Mouse (Mus musculus) embryonic facial prominence, embryonic 12.5 days (tissue): Measurements from ENCODE around the gene Card10. TPM values are rescaled to one million over a fixed set of nuclear protein-coding genes. Genes with fewer than 3 reads are reported as not detected.
A peak's percentile ranks its signal among the peaks of the same experiment; 100 is the strongest.

Experiments
- ATAC-seq: fragments of 200-750 bp; cut with Nextera tagmentation; 2 replicates; pipeline ENCODE4 v1.8.0; 2017; ENCODE audit not compliant: insufficient number of reproducible peaks, insufficient read depth, low FRiP score, low TSS enrichment
- H3K27ac ChIP-seq: fragments of 300-500 bp; sonication (generic); 2 replicates; pipeline ENCODE4 v1.5.1; 2016; ENCODE audit warnings: mild to moderate bottlenecking
- H3K27me3 ChIP-seq: fragments of 300-500 bp; sonication (generic); 2 replicates; pipeline ENCODE4 v1.6.1; 2016; ENCODE audit warnings: mild to moderate bottlenecking, moderate library complexity
- H3K36me3 ChIP-seq: fragments of 300-500 bp; sonication (generic); 2 replicates; pipeline ENCODE4 v1.6.1; 2016; ENCODE audit warnings: mild to moderate bottlenecking
- H3K4me1 ChIP-seq: fragments of 300-500 bp; sonication (generic); 2 replicates; pipeline ENCODE4 v1.6.1; 2016
- H3K4me2 ChIP-seq: fragments of 300-500 bp; sonication (generic); replicated peaks from 2 replicates; pipeline ENCODE4 v1.6.1; 2016; ENCODE audit warnings: mild to moderate bottlenecking, moderate library complexity
- H3K4me3 ChIP-seq: fragments of 300-500 bp; sonication (generic); 2 replicates; pipeline ENCODE4 v1.5.1; 2016; ENCODE audit warnings: mild to moderate bottlenecking
- H3K9ac ChIP-seq: fragments of 300-500 bp; sonication (generic); 2 replicates; pipeline ENCODE4 v1.6.1; 2016; ENCODE audit warnings: mild to moderate bottlenecking, moderate library complexity
- H3K9me3 ChIP-seq: fragments of 300-500 bp; sonication (generic); 2 replicates; pipeline ENCODE4 v1.6.1; 2016; ENCODE audit warnings: mild to moderate bottlenecking, moderate library complexity
- WGBS: fragments of 180-500 bp; shearing (Covaris S2); methylation state at CpG from one replicate; pipeline ENCODE4 v1.1.7; 2016; 5-methylcytosine and 5-hydroxymethylcytosine counted together
- polyA plus RNA-seq: library from polyadenylated mRNA; unstranded; fragments of >200 nt; fragmentation: Nextera tagmentation; extraction: Ambion mirVana; gene quantifications from 2 replicates; pipeline ENCODE4 v1.2.1, GENCODE M21; 2016

Card10 gene
- polyA plus RNA-seq, 1 experiment from 2014 or later = 3.6 TPM

DNA sequence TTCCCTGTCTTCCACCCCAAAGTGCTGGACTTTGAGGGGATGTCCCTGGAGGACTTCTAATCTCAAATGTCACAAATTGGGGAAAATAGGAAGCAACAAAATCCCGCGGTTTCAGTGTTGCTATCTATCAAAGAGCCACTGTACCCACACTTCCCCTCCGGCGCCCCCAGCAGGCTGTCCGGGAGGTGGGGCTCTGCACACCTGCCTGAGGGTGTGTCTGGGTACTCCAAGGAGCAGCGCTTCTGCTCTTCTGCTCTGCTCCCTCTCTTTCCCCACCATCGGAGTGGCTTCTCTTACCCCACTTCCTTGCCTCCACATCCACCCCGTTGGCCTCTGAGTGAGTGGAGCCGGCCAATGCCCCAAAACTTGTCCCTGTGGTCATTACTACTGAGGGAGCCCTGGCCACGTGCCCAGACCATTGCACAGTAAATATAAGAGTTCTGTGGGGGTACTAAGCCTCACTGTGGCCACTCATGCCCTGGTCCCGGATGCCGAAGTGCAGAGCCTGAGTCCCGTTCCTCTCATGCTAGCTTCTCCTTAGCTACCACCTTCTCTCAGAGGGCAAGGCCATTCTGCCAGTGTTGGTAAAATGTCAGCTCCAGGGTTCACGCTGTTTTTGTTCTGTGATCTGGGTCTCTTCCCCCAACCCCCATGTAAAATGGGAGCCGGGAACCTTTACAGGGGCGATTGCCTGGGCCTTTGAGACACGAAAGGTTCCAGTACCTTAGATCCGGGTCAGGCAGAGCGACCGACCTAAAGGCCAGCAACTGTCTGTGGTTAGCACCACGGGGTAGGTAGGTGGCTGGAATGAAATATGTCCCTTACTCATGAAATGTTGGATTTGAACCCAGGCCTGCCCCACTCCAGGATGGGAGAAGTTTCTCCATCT lies 41.0 kb upstream of the Card10 start:
- WGBS = 34% methylated on average over 21 of the region's 21 CpGs
- H3K9ac ChIP-seq = peak overlapping the region; percentile 73
- H3K27ac ChIP-seq = 0 out of 2 replicates have a peak overlapping the region, but pooled peaks have one; percentile 74
- H3K4me3 ChIP-seq = peak overlapping the region; percentile 53
- peak overlapping the region; percentile 79 for H3K4me2 ChIP-seq
- H3K36me3 ChIP-seq = no peaks in the 10 kb centered on the region
- H3K4me1 ChIP-seq = peaks cover 49% of the 10 kb centered on the region
- 0 out of 2 replicates have a peak, but pooled peaks cover 6% of the 10 kb centered on the region for H3K27me3 ChIP-seq
- no peaks in the 10 kb centered on the region for H3K9me3 ChIP-seq
- no peak for ATAC-seq

- Histone ChIP-seq H3K4me2 (peak within 1 kb of the TSS; percentile 79), H3K9ac (peak within 1 kb of the TSS; percentile 73), H3K4me1 (peaks cover 50% of the 10 kb centered on the region), H3K27ac (peak within 1 kb of the TSS; percentile 93), H3K9me3 (no peaks in the 10 kb centered on the region), H3K27me3 (0 out of 2 replicates have a peak, but pooled peaks cover 6% of the 10 kb centered on the region), H3K36me3 (no peaks in the 10 kb centered on the region), H3K4me3 (peak within 1 kb of the TSS; percentile 53)
- WGBS = under 1% methylated on average over 80 of the region's 86 CpGs
- peak; percentile 70 for ATAC-seq
These were observed 39.7 kb upstream of the Card10 start, which contains the start of gene Cdc42ep1 for GRCm38 (mm10) chr15:78842371-78843163. Gene Cdc42ep1 (plus strand): TSS chr15:78842624.

DNA sequence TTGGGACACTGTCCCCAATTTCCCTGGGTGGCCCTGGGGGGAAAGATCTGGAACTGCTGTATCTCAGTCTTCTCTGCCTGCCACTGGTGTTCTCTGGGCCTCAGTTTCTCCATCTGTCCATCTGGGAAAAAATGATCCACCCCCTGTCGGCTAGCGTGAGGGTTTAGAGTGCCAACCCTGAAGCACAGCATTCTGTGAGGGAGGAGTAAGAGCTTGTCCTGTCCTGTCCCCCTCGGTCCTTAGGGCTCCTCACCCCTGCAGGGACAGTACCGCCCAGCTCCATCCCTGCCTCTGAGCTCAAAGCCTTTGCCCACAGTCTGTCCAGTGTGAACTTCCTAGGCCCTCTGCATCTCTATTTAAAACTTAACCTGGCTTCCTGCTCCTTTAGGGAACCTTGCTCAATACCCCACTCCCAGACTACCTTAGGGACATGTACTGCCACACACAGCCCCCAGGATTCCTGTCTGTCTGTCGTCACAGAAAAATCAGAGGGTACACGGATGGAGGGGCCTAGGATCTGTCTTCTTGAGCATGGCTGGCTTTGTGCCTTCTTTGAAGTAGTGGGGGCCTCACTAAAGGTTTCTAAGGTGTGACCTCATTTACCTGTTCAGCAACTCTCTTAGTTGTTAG lies 38.4 kb upstream of the Card10 start:
- H3K9me3 ChIP-seq = no peaks in the 10 kb centered on the region
- H3K9ac ChIP-seq = peak overlapping the region; percentile 73; the same call in 1 of the 2 replicates
- peak overlapping the region; percentile 93; the same call in 1 of the 2 replicates for H3K27ac ChIP-seq
- no peaks in the 10 kb centered on the region for H3K36me3 ChIP-seq
- no peak for ATAC-seq
- 0 out of 2 replicates have a peak, but pooled peaks cover 6% of the 10 kb centered on the region for H3K27me3 ChIP-seq
- H3K4me1 ChIP-seq = peaks cover 52% of the 10 kb centered on the region
- 35% methylated on average over 6 of the region's 6 CpGs for WGBS
- no peak overlapping the region for H3K4me2 ChIP-seq
- H3K4me3 ChIP-seq = no peak overlapping the region

GRCm38 (mm10) chr15:78840751-78841150 lies 37.9 kb upstream of the Card10 start:
- Histone ChIP-seq H3K27ac (peak overlapping the region; percentile 93), H3K27me3 (0 out of 2 replicates have a peak, but pooled peaks cover 6% of the 10 kb centered on the region), H3K4me3 (no peak overlapping the region), H3K36me3 (no peaks in the 10 kb centered on the region), H3K4me1 (peaks cover 57% of the 10 kb centered on the region), H3K9me3 (no peaks in the 10 kb centered on the region), H3K9ac (no peak overlapping the region), H3K4me2 (no peak overlapping the region)
- ATAC-seq = no peak
- 29% methylated on average over 11 of the region's 11 CpGs for WGBS

DNA sequence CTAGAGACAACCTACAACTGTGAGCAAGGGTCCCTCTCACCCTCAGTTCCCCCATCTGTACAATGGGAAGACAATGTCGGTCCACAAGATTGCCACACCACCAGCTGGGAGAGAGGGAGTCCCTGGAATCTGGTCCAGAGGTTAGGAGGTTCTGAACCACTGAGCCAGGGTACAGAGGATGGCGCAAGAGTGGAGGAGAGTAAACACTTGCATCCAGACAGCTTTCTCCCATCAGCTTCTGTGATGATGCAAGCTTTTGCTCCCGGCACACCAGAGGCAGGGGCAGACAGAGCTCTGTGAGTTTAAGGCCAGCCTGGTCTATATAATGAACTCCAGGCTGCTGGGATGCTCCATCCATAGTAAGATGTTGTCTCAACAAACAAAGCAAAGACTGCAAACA lies 37.4 kb upstream of the Card10 start:
- H3K27ac ChIP-seq = peak overlapping the region; percentile 93
- peaks cover 57% of the 10 kb centered on the region for H3K4me1 ChIP-seq
- ATAC-seq = no peak
- H3K9me3 ChIP-seq = no peaks in the 10 kb centered on the region
- no peak overlapping the region for H3K4me3 ChIP-seq
- 35% methylated on average over 3 of the region's 3 CpGs for WGBS
- 0 out of 2 replicates have a peak, but pooled peaks cover 6% of the 10 kb centered on the region for H3K27me3 ChIP-seq
- H3K36me3 ChIP-seq = no peaks in the 10 kb centered on the region
- H3K9ac ChIP-seq = no peak overlapping the region; the same call in 1 of the 2 replicates
- H3K4me2 ChIP-seq = no peak overlapping the region

- Histone ChIP-seq H3K27ac (peak overlapping the region; percentile 93), H3K4me3 (no peak overlapping the region), H3K4me1 (peaks cover 59% of the 10 kb centered on the region), H3K9ac (no peak overlapping the region; the same call in 1 of the 2 replicates), H3K4me2 (peak overlapping the region; percentile 16), H3K27me3 (0 out of 2 replicates have a peak, but pooled peaks cover 6% of the 10 kb centered on the region), H3K9me3 (no peaks in the 10 kb centered on the region), H3K36me3 (no peaks in the 10 kb centered on the region)
- no peak for ATAC-seq
- 2% methylated on average over 2 of the region's 2 CpGs for WGBS
These were observed 36.9 kb upstream of the Card10 start for GRCm38 (mm10) chr15:78839744-78840143.

DNA sequence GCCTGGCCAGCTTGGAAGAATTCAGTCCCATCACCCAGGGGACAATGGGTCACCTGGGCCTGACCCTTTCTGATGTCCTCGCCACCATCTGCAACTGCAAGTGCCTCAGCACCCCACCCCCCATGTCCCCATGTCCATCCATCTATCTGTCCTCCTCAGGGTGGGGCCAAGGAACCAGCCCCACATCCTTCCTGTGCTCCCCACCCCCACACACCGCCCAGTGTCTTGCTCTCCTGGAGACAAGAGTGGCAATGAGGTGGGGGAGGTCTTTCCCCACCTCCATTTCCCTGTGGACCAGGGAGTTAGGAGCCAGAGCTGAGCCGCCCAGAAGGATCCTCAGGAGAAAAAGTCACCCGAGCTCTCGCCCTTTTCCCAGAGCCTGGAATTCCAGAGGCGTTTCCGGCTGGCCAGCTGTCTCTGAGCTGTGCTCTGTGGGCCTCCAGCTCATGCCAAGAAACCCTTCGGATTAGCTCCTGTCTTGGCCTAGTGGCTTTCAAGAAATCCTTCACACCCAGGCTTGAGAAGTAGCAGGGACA lies 33.3 kb upstream of the Card10 start:
- peak overlapping the region; percentile 78 for H3K27ac ChIP-seq
- ATAC-seq = no peak
- no peak overlapping the region for H3K4me3 ChIP-seq
- H3K27me3 ChIP-seq = no peaks in the 10 kb centered on the region
- 21% methylated on average over 8 of the region's 8 CpGs for WGBS
- no peaks in the 10 kb centered on the region for H3K36me3 ChIP-seq
- H3K9me3 ChIP-seq = no peaks in the 10 kb centered on the region
- no peak overlapping the region; the same call in 1 of the 2 replicates for H3K9ac ChIP-seq
- peaks cover 63% of the 10 kb centered on the region for H3K4me1 ChIP-seq
- H3K4me2 ChIP-seq = 0 out of 2 replicates have a peak overlapping the region, but pooled peaks have one; percentile 2

- WGBS = 9% methylated on average over 12 of the region's 12 CpGs
- Histone ChIP-seq H3K4me3 (no peak overlapping the region), H3K27ac (peak overlapping the region; percentile 78), H3K9ac (0 out of 2 replicates have a peak overlapping the region, but pooled peaks have one; percentile 15), H3K27me3 (no peaks in the 10 kb centered on the region), H3K4me2 (no peak overlapping the region), H3K9me3 (no peaks in the 10 kb centered on the region), H3K36me3 (no peaks in the 10 kb centered on the region), H3K4me1 (peaks cover 56% of the 10 kb centered on the region)
- ATAC-seq = no peak
These were observed 32.6 kb upstream of the Card10 start for GRCm38 (mm10) chr15:78835200-78836085.

DNA sequence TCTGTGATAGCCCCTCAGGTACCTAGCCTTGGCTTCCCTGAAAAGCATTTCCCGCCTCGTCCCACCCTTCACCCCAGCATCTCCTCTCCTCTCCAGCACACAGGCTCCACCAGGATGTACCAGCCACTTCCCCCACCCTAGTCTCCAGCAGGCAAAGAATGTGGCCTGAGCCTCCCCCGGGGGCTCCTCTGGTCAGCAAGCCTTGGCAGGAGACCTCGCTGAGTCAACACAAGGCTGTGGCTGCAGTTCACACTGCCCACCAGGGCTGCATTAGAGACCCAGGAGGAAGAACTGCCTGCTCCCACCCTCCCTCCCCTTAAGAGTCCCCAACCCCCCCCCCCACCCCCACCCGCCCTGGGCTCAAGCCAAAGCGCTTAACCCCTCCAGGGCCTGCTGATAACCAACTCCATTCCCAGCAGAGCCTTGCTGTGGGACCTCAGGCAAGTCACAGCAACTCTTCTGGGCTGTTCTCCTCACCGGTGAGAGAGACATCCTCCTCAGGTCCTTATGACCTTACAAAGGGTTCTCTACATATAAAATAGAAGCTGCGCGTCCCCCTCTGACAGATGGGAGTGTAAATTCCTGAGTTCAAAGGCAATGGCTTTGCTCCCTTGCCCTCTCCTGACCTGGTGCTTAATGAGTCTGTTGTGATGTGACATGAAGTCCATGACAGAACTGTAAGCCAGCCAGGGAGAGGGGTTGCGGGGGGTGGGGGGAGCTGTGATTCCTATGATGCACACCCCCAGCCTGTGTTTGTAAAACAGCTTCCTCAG lies 31.6 kb upstream of the Card10 start:
- H3K4me1 ChIP-seq = peaks cover 46% of the 10 kb centered on the region
- peak overlapping the region; percentile 78 for H3K27ac ChIP-seq
- peak; percentile 47; the same call in 1 of the 2 replicates for ATAC-seq
- H3K27me3 ChIP-seq = no peaks in the 10 kb centered on the region
- H3K9me3 ChIP-seq = no peaks in the 10 kb centered on the region
- no peak overlapping the region for H3K4me2 ChIP-seq
- 39% methylated on average over 10 of the region's 10 CpGs for WGBS
- H3K36me3 ChIP-seq = no peaks in the 10 kb centered on the region
- H3K9ac ChIP-seq = no peak overlapping the region
- no peak overlapping the region for H3K4me3 ChIP-seq

DNA sequence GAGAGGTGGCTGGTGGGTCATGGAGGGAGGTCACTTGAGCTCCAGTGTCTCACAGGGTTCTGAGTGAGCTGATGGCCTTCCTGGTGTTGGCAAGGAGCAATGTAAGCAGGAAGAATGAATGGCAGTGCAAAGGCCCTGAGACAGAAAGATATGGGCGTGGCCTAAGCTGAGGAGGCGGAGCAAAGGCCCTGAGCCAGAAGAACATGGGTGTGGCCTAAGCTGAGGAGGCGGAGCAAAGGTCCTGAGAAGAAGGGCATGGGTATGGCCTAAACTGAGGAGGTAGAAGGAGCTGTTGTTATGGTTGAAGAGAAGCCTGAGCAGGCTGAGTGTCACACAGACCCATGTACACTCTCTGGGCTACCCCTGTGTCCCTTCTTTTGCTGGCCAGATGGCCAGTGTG lies 30.7 kb upstream of the Card10 start:
- Histone ChIP-seq H3K27ac (peak overlapping the region; percentile 52), H3K36me3 (no peaks in the 10 kb centered on the region), H3K4me2 (no peak overlapping the region), H3K4me3 (no peak overlapping the region), H3K4me1 (peaks cover 38% of the 10 kb centered on the region), H3K27me3 (no peaks in the 10 kb centered on the region), H3K9ac (no peak overlapping the region), H3K9me3 (no peaks in the 10 kb centered on the region)
- WGBS = 92% methylated on average over 3 of the region's 3 CpGs
- ATAC-seq = 0 out of 2 replicates have a peak, but pooled peaks have one; percentile 14
